Mouse (Mus musculus): ENCODE results near the gene Gata1. TPM values are rescaled to one million over a fixed set of nuclear protein-coding genes. Genes with fewer than 3 reads are reported as not detected.

Gata1 gene
- total RNA-seq, 1 experiment from 2014 or later: 1.4 TPM

- no peak for ATAC-seq (replicated peaks; ENCODE audit: insufficient number of reproducible peaks, low FRiP score, low TSS enrichment, poor library complexity, severe bottlenecking)
Measured at GRCm38 (mm10) chrX:7910473-7910872, 67.4 kb downstream of the Gata1 start.

Other genes starting within 250 kb of the Gata1 start
- 6.3 to 9.0 TPM (median 6.8 TPM) in 3 replicates for gene Praf2, start 249.6 kb downstream of the Gata1 start, total RNA-seq (2017)
- gene Ccdc120, start 227.2 kb downstream of the Gata1 start, total RNA-seq (2017): not detected in 3 replicates
- 14.5 to 27.8 TPM (median 20.8 TPM) in 3 replicates for gene Tfe3, start 215.5 kb downstream of the Gata1 start, total RNA-seq (2017)
- gene Gripap1, start 188.3 kb downstream of the Gata1 start, total RNA-seq (2017): 67.2 to 156 TPM (median 123 TPM) in 3 replicates
- gene Kcnd1, start 155.8 kb downstream of the Gata1 start, total RNA-seq (2017): 1.3 TPM in 1 of 3 replicates, not detected in the others
- gene Otud5, start 136.7 kb downstream of the Gata1 start, total RNA-seq (2017): 79.5 to 120 TPM (median 107 TPM) in 3 replicates
- 3.0 to 9.9 TPM (median 3.6 TPM) in 3 replicates for gene Pim2, start 99.8 kb downstream of the Gata1 start, total RNA-seq (2017)
- gene Slc35a2, start 94.0 kb downstream of the Gata1 start, total RNA-seq (2017): 7.9 to 18.1 TPM (median 15.9 TPM) in 3 replicates
- 119 to 165 TPM (median 164 TPM) in 3 replicates for gene Pqbp1, start 78.8 kb downstream of the Gata1 start, total RNA-seq (2017)
- gene Timm17b, start 78.7 kb downstream of the Gata1 start, total RNA-seq (2017): 12.0 to 33.0 TPM (median 21.2 TPM) in 3 replicates
- gene Gm10491, start 70.2 kb downstream of the Gata1 start, total RNA-seq (2017): not detected in 3 replicates
- gene Gm10490, start 68.5 kb downstream of the Gata1 start, total RNA-seq (2017): not detected in 3 replicates
- gene Pcsk1n, start 58.2 kb downstream of the Gata1 start, total RNA-seq (2017): not detected in 3 replicates
- gene Eras, start 49.5 kb downstream of the Gata1 start, total RNA-seq (2017): not detected in 3 replicates
- gene Hdac6, start 30.2 kb downstream of the Gata1 start, total RNA-seq (2017): 3.3 to 4.6 TPM (median 4.1 TPM) in 3 replicates
- gene Glod5, start 40.4 kb upstream of the Gata1 start, total RNA-seq (2017): not detected in 3 replicates
- gene Suv39h1, start 96.7 kb upstream of the Gata1 start, total RNA-seq (2017): 19.0 to 19.7 TPM (median 19.1 TPM) in 3 replicates
- gene Was, start 112.4 kb upstream of the Gata1 start, total RNA-seq (2017): 129 to 156 TPM (median 134 TPM) in 3 replicates
- gene Wdr13, start 154.8 kb upstream of the Gata1 start, total RNA-seq (2017): 22.2 to 44.8 TPM (median 28.6 TPM) in 3 replicates
- gene Rbm3, start 167.8 kb upstream of the Gata1 start, total RNA-seq (2017): 767 to 1,158 TPM (median 1,044 TPM) in 3 replicates
- gene Tbc1d25, start 198.1 kb upstream of the Gata1 start, total RNA-seq (2017): 3.3 to 6.7 TPM (median 5.1 TPM) in 3 replicates
- gene Ebp, start 215.4 kb upstream of the Gata1 start, total RNA-seq (2017): 88.6 to 117 TPM (median 97.4 TPM) in 3 replicates
- 3.1 TPM in 1 of 3 replicates, not detected in the others for gene Porcn, start 228.5 kb upstream of the Gata1 start, total RNA-seq (2017)